Mouse (Mus musculus) left cerebral cortex, adult 6 months (tissue): ENCODE data around the gene Gm11567. TPM values are rescaled to one million over a fixed set of nuclear protein-coding genes. Genes with fewer than 3 reads are reported as not detected.

Source experiments
- long read RNA-seq, 2 experiments: library from polyadenylated mRNA; unstranded; transcript quantifications; one replicate each; pipeline ENCODE4 v2.0.0; 2019 to 2020
- polyA plus RNA-seq: library from polyadenylated mRNA; unstranded; fragments of <200 nt; fragmentation: Nextera tagmentation; gene quantifications from 2 replicates; pipeline ENCODE4 v1.2.3, GENCODE M21; 2021

Gene Gm11567
- polyA plus RNA-seq = not detected in 2 replicates
- long read RNA-seq, experiment 1 = 0 reads
- long read RNA-seq, experiment 2 = 0 reads

DNA sequence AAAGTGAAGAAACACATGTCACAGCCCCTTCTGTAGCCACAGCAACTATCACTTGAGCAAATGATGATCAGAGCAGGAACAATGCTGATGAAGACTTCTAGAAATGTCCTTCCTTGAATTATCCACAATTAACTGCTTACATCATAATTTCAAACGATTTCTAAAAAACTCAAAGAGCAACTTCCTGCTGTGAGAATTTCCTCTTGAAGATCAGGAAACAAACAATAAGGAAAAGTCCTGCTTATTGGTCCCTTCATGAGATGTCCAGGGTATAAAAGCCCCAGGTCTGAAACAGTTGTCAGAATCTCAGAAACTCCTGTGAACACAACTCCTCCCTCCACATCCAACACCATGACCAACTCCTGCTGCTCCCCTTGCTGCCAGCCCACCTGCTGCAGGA is at the start of gene Gm11567:
TSS of gene Gm11567 (plus strand) at position 301 of the 400 bp plus-strand sequence.

DNA sequence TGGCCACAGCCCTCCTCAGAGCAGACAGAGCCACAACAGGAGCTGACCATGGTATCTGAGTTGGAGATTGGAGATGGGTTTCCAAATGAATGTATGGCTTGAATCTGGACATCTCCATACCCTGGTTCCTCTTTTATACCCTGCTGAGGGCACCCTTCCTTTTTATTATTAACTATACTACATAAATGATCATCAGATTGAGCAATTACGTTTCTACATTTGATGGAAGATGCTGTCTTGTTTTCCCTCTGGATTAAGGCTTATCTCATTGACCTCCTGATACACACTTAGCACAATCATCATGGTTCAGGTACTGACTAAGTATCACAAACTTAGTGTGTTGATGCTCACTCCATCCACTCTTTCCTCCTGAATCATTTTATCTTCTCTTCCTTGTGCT is 41.0 kb upstream of the Gm11567 start, which contains the start of gene 2300003K06Rik:
TSS of gene 2300003K06Rik (minus strand) at position 101 of the 400 bp plus-strand sequence.

DNA sequence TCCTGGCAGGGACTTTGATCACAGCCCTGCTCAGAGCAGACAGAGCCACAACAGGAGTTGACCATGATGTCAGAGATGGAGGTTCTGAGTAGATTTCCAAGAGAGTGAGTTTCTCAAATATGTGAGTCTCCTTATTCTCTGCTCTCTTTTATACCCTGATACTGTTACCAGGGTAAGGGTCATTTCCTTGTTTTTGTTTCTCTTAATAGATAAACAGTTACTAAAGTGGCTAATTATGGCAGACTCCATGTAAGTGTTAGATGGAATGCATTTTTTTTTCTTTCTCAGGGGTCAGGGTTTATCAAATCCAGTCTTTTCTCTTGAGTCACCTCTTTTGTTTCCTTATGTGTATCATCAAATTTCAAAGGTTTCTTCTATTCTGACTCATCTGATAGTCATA is 27.5 kb upstream of the Gm11567 start, which contains the start of gene Krtap4-16:
TSS of gene Krtap4-16 (minus strand) at position 101 of the 400 bp plus-strand sequence.

DNA sequence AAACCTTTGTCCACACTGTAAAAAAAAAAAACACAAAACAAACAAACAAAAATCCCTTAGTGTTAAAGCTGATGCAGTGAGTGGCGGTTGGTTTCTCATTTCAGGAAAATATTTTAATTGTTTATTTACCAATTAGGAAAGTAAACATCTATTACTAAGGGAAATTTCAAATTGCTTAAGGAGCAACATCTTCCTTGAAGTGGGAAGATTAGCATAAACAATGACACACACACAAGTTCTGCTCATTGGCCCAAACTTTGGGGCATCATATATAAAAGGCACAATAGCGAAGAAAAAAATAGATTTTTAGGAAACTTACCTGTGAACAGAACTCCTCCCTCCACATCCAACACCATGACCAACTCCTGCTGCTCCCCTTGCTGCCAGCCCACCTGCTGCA is 21.4 kb upstream of the Gm11567 start, which contains the start of gene Gm11568:
TSS of gene Gm11568 (plus strand) at position 301 of the 400 bp plus-strand sequence.

DNA sequence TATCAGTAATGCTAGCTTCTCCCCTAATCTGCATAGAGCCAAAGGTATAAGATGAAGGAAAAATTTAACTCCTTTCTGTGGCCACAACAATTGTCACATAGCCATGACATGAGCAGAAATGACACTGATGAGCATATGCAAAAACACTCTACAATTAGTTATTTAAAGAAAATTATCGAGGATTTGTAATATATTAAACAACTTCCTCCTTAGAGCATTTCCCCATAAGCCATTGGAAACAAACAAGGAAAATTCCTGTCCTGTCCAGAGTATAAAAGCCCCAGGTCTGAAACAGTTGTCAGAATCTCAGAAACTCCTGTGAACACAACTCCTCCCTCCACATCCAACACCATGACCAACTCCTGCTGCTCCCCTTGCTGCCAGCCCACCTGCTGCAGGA is 14.8 kb upstream of the Gm11567 start, which contains the start of gene Gm11559:
TSS of gene Gm11559 (plus strand) at position 301 of the 400 bp plus-strand sequence.

DNA sequence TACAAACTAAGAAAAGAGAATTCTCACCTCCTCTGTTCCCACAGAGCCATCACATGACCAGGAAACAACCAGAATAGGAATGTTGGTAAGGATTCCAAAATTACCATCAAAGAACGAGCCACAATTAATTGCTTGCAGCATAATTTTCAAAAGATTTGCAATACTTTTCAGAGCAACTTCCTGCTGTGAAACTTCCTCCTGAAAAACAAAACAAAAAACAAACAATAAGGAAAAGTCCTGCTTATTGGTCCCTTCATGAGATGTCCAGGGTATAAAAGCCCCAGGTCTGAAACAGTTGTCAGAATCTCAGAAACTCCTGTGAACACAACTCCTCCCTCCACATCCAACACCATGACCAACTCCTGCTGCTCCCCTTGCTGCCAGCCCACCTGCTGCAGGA is 5.9 kb upstream of the Gm11567 start, which contains the start of gene Krtap9-1:
TSS of gene Krtap9-1 (plus strand) at position 301 of the 400 bp plus-strand sequence.

DNA sequence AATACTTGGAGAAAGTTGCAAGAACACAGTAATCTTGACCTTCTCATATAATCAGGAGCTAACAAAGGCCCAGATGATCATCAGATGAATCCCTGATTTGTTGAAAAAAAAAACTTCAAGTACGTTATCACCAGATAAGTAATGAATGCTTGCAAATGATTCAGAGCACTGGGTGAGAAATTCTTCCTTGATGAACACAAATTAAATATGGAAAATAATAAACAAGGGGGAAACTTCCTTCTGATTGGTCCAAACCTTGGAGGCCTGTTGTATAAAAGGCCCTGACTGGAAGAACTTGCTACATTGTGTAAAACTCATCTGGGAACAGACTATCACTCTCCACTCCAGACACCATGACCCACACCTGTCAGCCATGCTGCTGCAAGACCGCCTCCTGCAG is 28.6 kb downstream of the Gm11567 start, which contains the start of gene Krtap31-1:
TSS of gene Krtap31-1 (plus strand) at position 301 of the 400 bp plus-strand sequence.

DNA sequence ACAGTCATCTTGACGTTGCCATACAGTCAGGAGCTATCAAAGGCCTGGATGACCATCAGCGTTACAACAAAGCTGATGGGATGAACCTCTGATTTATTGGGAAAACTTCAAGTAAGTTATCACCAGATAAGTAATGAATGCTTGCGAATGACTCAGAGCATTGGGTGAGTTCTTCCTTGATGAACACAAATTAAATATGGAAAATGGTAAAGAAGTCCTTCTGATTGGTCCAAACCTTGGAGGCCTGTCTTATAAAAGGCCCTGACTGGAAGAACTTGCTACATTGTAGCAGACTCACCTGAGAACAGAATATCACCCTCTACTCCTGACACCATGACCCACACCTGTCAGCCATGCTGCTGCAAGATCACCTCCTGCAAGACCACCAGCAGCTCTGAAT is 35.5 kb downstream of the Gm11567 start, which contains the start of gene Gm11565:
TSS of gene Gm11565 (plus strand) at position 301 of the 400 bp plus-strand sequence.

Other genes starting within 250 kb of the Gm11567 start
- not detected in 2 replicates for gene Krtap4-2, start 244.1 kb upstream of the Gm11567 start, polyA plus RNA-seq
- gene Krtap4-7, start 235.1 kb upstream of the Gm11567 start, polyA plus RNA-seq = not detected in 2 replicates
- gene Gm11555, start 229.0 kb upstream of the Gm11567 start, polyA plus RNA-seq = not detected in 2 replicates
- gene Gm11563, start 220.2 kb upstream of the Gm11567 start, polyA plus RNA-seq = not detected in 2 replicates
- not detected in 2 replicates for gene Krtap4-6, start 213.2 kb upstream of the Gm11567 start, polyA plus RNA-seq
- not detected in 2 replicates for gene Gm14190, start 188.4 kb upstream of the Gm11567 start, polyA plus RNA-seq
- gene Gm14180, start 144.9 kb upstream of the Gm11567 start, polyA plus RNA-seq = not detected in 2 replicates
- gene Gm11595, start 106.3 kb upstream of the Gm11567 start, polyA plus RNA-seq = not detected in 2 replicates
- not detected in 2 replicates for gene Krtap4-8, start 98.5 kb upstream of the Gm11567 start, polyA plus RNA-seq
- not detected in 2 replicates for gene Krtap4-9, start 94.0 kb upstream of the Gm11567 start, polyA plus RNA-seq
- not detected in 2 replicates for gene Gm11596, start 85.7 kb upstream of the Gm11567 start, polyA plus RNA-seq
- gene Gm11569, start 80.3 kb upstream of the Gm11567 start, polyA plus RNA-seq = not detected in 2 replicates
- not detected in 2 replicates for gene Gm11554, start 74.7 kb upstream of the Gm11567 start, polyA plus RNA-seq
- gene Krtap4-13, start 69.3 kb upstream of the Gm11567 start, polyA plus RNA-seq = not detected in 2 replicates
- gene Gm11564, start 63.5 kb upstream of the Gm11567 start, polyA plus RNA-seq = not detected in 2 replicates
- not detected in 2 replicates for gene 2300003K06Rik, start 41.1 kb upstream of the Gm11567 start, polyA plus RNA-seq
- gene Krtap4-16, start 27.6 kb upstream of the Gm11567 start, polyA plus RNA-seq = not detected in 2 replicates
- not detected in 2 replicates for gene Gm11568, start 21.3 kb upstream of the Gm11567 start, polyA plus RNA-seq
- gene Gm11559, start 14.7 kb upstream of the Gm11567 start, polyA plus RNA-seq = not detected in 2 replicates
- gene Krtap9-1, start 5.8 kb upstream of the Gm11567 start, polyA plus RNA-seq = not detected in 2 replicates
- gene Krtap31-1, start 28.7 kb downstream of the Gm11567 start, polyA plus RNA-seq = not detected in 2 replicates
- not detected in 2 replicates for gene Gm11565, start 35.6 kb downstream of the Gm11567 start, polyA plus RNA-seq
- gene Krtap31-2, start 57.1 kb downstream of the Gm11567 start, polyA plus RNA-seq = not detected in 2 replicates
- gene Krtap9-5, start 69.3 kb downstream of the Gm11567 start, polyA plus RNA-seq = not detected in 2 replicates
- gene Krtap29-1, start 99.9 kb downstream of the Gm11567 start, polyA plus RNA-seq = not detected in 2 replicates
- gene Krtap16-1, start 107.4 kb downstream of the Gm11567 start, polyA plus RNA-seq = not detected in 2 replicates
- not detected in 2 replicates for gene Krtap17-1, start 114.8 kb downstream of the Gm11567 start, polyA plus RNA-seq
- gene Krt33a, start 137.0 kb downstream of the Gm11567 start, polyA plus RNA-seq = not detected in 2 replicates
- not detected in 2 replicates for gene Krt33b, start 150.7 kb downstream of the Gm11567 start, polyA plus RNA-seq
- gene Krt34, start 162.4 kb downstream of the Gm11567 start, polyA plus RNA-seq = not detected in 2 replicates
- gene Krt31, start 171.4 kb downstream of the Gm11567 start, polyA plus RNA-seq = 0.16 TPM in 1 of 2 replicates, not detected in the other
- gene Krt32, start 209.0 kb downstream of the Gm11567 start, polyA plus RNA-seq = not detected in 2 replicates
- gene Krt35, start 217.1 kb downstream of the Gm11567 start, polyA plus RNA-seq = not detected in 2 replicates
- not detected in 2 replicates for gene Krt36, start 226.4 kb downstream of the Gm11567 start, polyA plus RNA-seq
- not detected in 2 replicates for gene Krt13, start 242.4 kb downstream of the Gm11567 start, polyA plus RNA-seq